Mouse (Mus musculus) kidney, adult 2 months (tissue): ENCODE measurements around the gene Scarb2.

Experiments used
- CTCF ChIP-seq: fragments of 200-500 bp; conservative IDR thresholded peaks from 2 replicates; pipeline ENCODE4 v1.5.1; 2011; ENCODE audit warnings: low read depth, mild to moderate bottlenecking, control low read depth, low read length, moderate library complexity, mixed read lengths; ENCODE audit not compliant: insufficient read depth, insufficient read length
- POLR2A ChIP-seq: fragments of 200-500 bp; IDR thresholded peaks from one replicate; pipeline ENCODE4 v1.6.1; 2011; ENCODE audit warnings: low read depth, low read length, control low read depth

GRCm38 (mm10) chr5:92555905-92556304 is 49.3 kb upstream of the Scarb2 start:
- TF ChIP-seq CTCF: no peak
- TF ChIP-seq POLR2A: no peak
